Mouse (Mus musculus) kidney, embryonic 14.5 days (tissue): ENCODE measurements around the gene Olfr983. TPM values are rescaled to one million over a fixed set of nuclear protein-coding genes. Genes with fewer than 3 reads are reported as not detected.

Experiments
- ATAC-seq: fragments of 200-750 bp; cut with Nextera tagmentation; 2 replicates; pipeline ENCODE4 v1.8.0; 2017; ENCODE audit warnings: moderate number of reproducible peaks, mild to moderate bottlenecking, moderate TSS enrichment, moderate library complexity; ENCODE audit not compliant: low FRiP score, low TSS enrichment
- H3K27ac ChIP-seq: fragments of 300-500 bp; sonication (generic); 2 replicates; pipeline ENCODE4 v1.5.1; 2014; ENCODE audit warnings: low read depth, mild to moderate bottlenecking, low read length, moderate library complexity, mixed read lengths
- H3K27me3 ChIP-seq: fragments of 300-500 bp; sonication (generic); 2 replicates; pipeline ENCODE4 v1.6.1; 2014; ENCODE audit warnings: mild to moderate bottlenecking, low read length; ENCODE audit not compliant: control insufficient read depth, insufficient read depth
- H3K36me3 ChIP-seq: fragments of 300-500 bp; sonication (generic); 2 replicates; pipeline ENCODE4 v1.6.1; 2014; ENCODE audit warnings: low read length, mixed read lengths; ENCODE audit not compliant: control insufficient read depth, insufficient read depth
- H3K4me1 ChIP-seq: fragments of 300-500 bp; sonication (generic); 2 replicates; pipeline ENCODE4 v1.6.1; 2014; ENCODE audit warnings: low read length, mixed read lengths; ENCODE audit not compliant: control insufficient read depth, insufficient read depth
- H3K4me2 ChIP-seq: fragments of 300-500 bp; sonication (generic); replicated peaks from 2 replicates; pipeline ENCODE4 v1.6.1; 2014; ENCODE audit warnings: low read depth, mild to moderate bottlenecking, low read length
- H3K4me3 ChIP-seq: fragments of 300-500 bp; sonication (generic); 2 replicates; pipeline ENCODE4 v1.5.1; 2014; ENCODE audit warnings: mild to moderate bottlenecking, low read length
- H3K9ac ChIP-seq: fragments of 300-500 bp; sonication (generic); 2 replicates; pipeline ENCODE4 v1.6.1; 2014; ENCODE audit warnings: low read depth, mild to moderate bottlenecking, low read length, moderate library complexity
- H3K9me3 ChIP-seq: fragments of 300-500 bp; sonication (generic); 2 replicates; pipeline ENCODE4 v1.6.1; 2016; ENCODE audit warnings: low read length; ENCODE audit not compliant: control insufficient read depth
- WGBS: fragments of 180-500 bp; shearing (Covaris S2); extraction: QIAGEN DNeasy Blood & Tissue Kit; methylation state at CpG from one replicate; pipeline ENCODE4 v1.1.7; 2014; 5-methylcytosine and 5-hydroxymethylcytosine counted together
- polyA plus RNA-seq: library from polyadenylated mRNA; unstranded; fragments of >200 nt; fragmentation: Nextera tagmentation; extraction: Ambion mirVana; gene quantifications from 2 replicates; pipeline ENCODE4 v1.2.1, GENCODE M21; 2014

Gene Olfr983
- polyA plus RNA-seq, 1 experiment from 2014 or later: not detected

GRCm38 (mm10) chr9:40094769-40095168, 1.4 kb upstream of the Olfr983 start:
- Histone ChIP-seq H3K27ac (no peak overlapping the region), H3K9me3 (no peaks in the 10 kb centered on the region), H3K4me2 (no peak overlapping the region), H3K27me3 (no peaks in the 10 kb centered on the region), H3K9ac (no peak overlapping the region), H3K36me3 (no peaks in the 10 kb centered on the region), H3K4me1 (no peaks in the 10 kb centered on the region), H3K4me3 (no peak overlapping the region)
- 66% methylated on average over 3 of the region's 3 CpGs for WGBS
- no peak for ATAC-seq

- no peak within 1 kb of the TSS for H3K9ac ChIP-seq
- H3K4me3 ChIP-seq: no peak within 1 kb of the TSS
- no peaks in the 10 kb centered on the region for H3K36me3 ChIP-seq
- H3K27me3 ChIP-seq: no peaks in the 10 kb centered on the region
- H3K27ac ChIP-seq: no peak within 1 kb of the TSS
- H3K4me1 ChIP-seq: no peaks in the 10 kb centered on the region
- H3K4me2 ChIP-seq: no peak within 1 kb of the TSS
- H3K9me3 ChIP-seq: no peaks in the 10 kb centered on the region
- WGBS: 80% methylated on average over 2 of the region's 2 CpGs
- no peak for ATAC-seq
Observed at GRCm38 (mm10) chr9:40073529-40073928, 19.9 kb downstream of the Olfr983 start, which contains the start of gene Olfr982. TSS of gene Olfr982 (plus strand) at chr9:40073829.

- H3K27me3 ChIP-seq: no peaks in the 10 kb centered on the region
- H3K27ac ChIP-seq: no peak overlapping the region
- no peak overlapping the region for H3K4me3 ChIP-seq
- H3K4me1 ChIP-seq: no peaks in the 10 kb centered on the region
- no peaks in the 10 kb centered on the region for H3K36me3 ChIP-seq
- no peak overlapping the region for H3K9ac ChIP-seq
- H3K9me3 ChIP-seq: no peaks in the 10 kb centered on the region
- H3K4me2 ChIP-seq: no peak overlapping the region
- WGBS: 94% methylated on average over 19 of the region's 19 CpGs
- no peak for ATAC-seq
Observed at GRCm38 (mm10) chr9:40050138-40050537, 43.3 kb downstream of the Olfr983 start.

Other genes with a start within 250 kb of the Olfr983 start
- gene Olfr972, start 227.2 kb downstream of the Olfr983 start, polyA plus RNA-seq: not detected in 2 replicates
- not detected in 2 replicates for gene Olfr229, start 186.3 kb downstream of the Olfr983 start, polyA plus RNA-seq
- not detected in 2 replicates for gene Olfr974, start 156.1 kb downstream of the Olfr983 start, polyA plus RNA-seq
- gene Olfr975, start 141.5 kb downstream of the Olfr983 start, polyA plus RNA-seq: 0.07 TPM in 1 of 2 replicates, not detected in the other
- gene Olfr976, start 132.5 kb downstream of the Olfr983 start, polyA plus RNA-seq: not detected in 2 replicates
- not detected in 2 replicates for gene Olfr978, start 101.5 kb downstream of the Olfr983 start, polyA plus RNA-seq
- gene Olfr979, start 90.1 kb downstream of the Olfr983 start, polyA plus RNA-seq: not detected in 2 replicates
- gene Olfr980, start 84.0 kb downstream of the Olfr983 start, polyA plus RNA-seq: not detected in 2 replicates
- gene Olfr981, start 72.1 kb downstream of the Olfr983 start, polyA plus RNA-seq: not detected in 2 replicates
- not detected in 2 replicates for gene Olfr982, start 19.8 kb downstream of the Olfr983 start, polyA plus RNA-seq
- not detected in 2 replicates for gene Olfr984, start 20.6 kb upstream of the Olfr983 start, polyA plus RNA-seq
- gene Olfr985, start 36.6 kb upstream of the Olfr983 start, polyA plus RNA-seq: not detected in 2 replicates
- gene Tmem225, start 54.5 kb upstream of the Olfr983 start, polyA plus RNA-seq: not detected in 2 replicates
- gene Olfr986, start 87.3 kb upstream of the Olfr983 start, polyA plus RNA-seq: not detected in 2 replicates
- gene Zfp202, start 98.7 kb upstream of the Olfr983 start, polyA plus RNA-seq: 7.2 and 8.5 TPM in 2 replicates
- gene Scn3b, start 175.6 kb upstream of the Olfr983 start, polyA plus RNA-seq: 0.20 and 0.24 TPM in 2 replicates